Comparison of ENCODE assay signal across 31 mouse cellular contexts in the genomic region with DNA sequence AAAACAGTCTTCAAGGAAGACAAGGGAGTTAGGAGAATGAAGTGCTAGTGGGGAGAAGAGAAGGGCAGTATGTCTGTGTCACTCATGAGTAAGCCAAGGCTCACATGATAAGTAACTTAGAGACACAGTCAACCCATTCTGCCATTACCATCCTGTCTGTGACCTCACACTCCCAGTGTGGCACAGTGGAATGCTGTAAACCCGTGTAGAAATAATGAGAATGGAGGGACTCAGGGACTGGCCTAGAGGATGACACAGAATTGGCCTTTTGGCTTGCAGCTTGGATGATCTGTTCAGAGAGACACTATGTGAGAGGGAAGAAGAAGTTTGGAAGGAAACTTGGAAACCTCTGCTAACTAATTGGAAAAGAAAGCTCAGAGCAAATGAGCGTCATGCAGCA. TPM values are rescaled to one million over a fixed set of nuclear protein-coding genes. Genes with fewer than 3 reads are reported as not detected.
"Had no signal": no experiment of that assay in that cellular context is flagged by ENCODE, and none has a peak within 500 bp of the region (broad histone marks: within the 10 kb centered on the region; RNA-seq: fewer than 3 reads in every experiment).

No protein-coding gene starts in this region.

- H3K4me1 ChIP-seq: heart, embryonic 15.5 days; hindbrain, embryonic 10.5 days; hindbrain, embryonic 12.5 days had no signal

- H3K27ac ChIP-seq: heart, embryonic 13.5 days; heart, embryonic 15.5 days; hindbrain, embryonic 10.5 days; hindbrain, embryonic 12.5 days; hindbrain, embryonic 13.5 days; hindbrain, embryonic 14.5 days; hindbrain, embryonic 15.5 days; hindbrain, postnatal 0 days; intestine, embryonic 15.5 days; kidney, embryonic 15.5 days; kidney, postnatal 0 days; layer of hippocampus, adult 2 months; left cerebral cortex, adult 2 months had no signal

- H3K27me3 ChIP-seq: heart, embryonic 12.5 days; heart, embryonic 13.5 days; heart, embryonic 15.5 days; hindbrain, embryonic 12.5 days; hindbrain, embryonic 13.5 days; hindbrain, embryonic 15.5 days; intestine, embryonic 15.5 days; kidney, embryonic 15.5 days had no signal

- DNase-seq: heart, postnatal 10 days; heart, postnatal 14 days; heart, postnatal 36 days; heart, postnatal 4 days; kidney, adult 11 months; kidney, adult 18-20 months; kidney, adult 2 months; kidney, adult 8-10 months; kidney, adult 9 months; kidney, postnatal 10 days; kidney, postnatal 14 days; kidney, postnatal 25 days; kidney, postnatal 36 days; kidney, postnatal 4 days; layer of hippocampus, adult 9-11 months; layer of hippocampus, postnatal 36 days had no signal

- H3K4me3 ChIP-seq: heart, embryonic 12.5 days; heart, embryonic 13.5 days; heart, embryonic 15.5 days; hindbrain, embryonic 10.5 days; hindbrain, embryonic 12.5 days; hindbrain, embryonic 13.5 days; hindbrain, embryonic 15.5 days; intestine, embryonic 15.5 days; kidney, embryonic 15.5 days; layer of hippocampus, adult 2 months; left cerebral cortex, adult 2 months had no signal

- H3K36me3 ChIP-seq: heart, embryonic 15.5 days; hindbrain, embryonic 15.5 days; intestine, embryonic 15.5 days; kidney, embryonic 15.5 days had no signal

RNA-seq across cellular contexts. Expression of a gene that starts 5.8 kb away (rescaled TPM):
- polyA plus RNA-seq: inflammation-experienced regulatory T-cells, adult 6 months had no signal
